Mouse (Mus musculus): Measurements from ENCODE around the gene Col8a1.
A peak's percentile ranks its signal among the peaks of the same experiment; 100 is the strongest.

Col8a1 gene

DNA sequence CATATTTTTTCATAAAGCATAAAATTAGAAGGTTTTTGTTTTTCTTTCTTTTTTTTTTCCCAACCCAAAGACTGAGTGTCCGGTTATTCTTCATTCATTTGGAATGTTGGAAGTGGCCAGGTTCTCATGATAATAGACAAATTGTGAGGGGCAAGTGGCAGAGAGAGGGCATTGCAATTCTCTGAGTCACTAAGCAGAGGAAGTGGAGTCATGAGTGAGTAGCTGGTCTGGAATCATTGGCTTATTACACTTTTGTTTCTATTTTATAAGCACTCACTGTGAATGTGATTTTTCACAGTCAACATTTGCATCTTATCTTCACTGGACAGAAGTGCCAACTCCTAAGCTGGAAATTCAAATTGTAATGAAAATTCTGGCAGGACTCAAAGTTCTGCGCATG, 82.9 kb downstream of the Col8a1 start:
- peak; percentile 68 for DNase-seq (ENCODE audit: low read depth)

DNA sequence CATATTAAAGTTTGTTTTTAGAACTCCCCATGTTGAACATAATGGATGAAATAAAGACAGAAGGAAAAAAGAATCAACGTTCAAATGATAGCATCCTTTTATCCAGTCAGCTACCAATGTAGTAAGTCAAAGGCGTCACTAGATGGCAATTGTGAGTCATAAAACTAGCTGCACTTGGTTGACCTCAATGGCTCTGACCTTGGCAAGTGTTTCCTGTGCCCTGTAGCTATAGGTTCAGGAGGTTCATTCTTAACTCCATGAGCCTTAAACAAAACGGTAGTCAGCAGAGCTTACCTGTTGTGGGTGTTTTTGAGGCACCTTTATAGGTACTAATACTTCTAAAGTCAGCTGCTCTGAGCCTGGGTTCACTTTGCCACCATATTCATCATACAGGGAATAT, 85.2 kb downstream of the Col8a1 start:
- DNase-seq (ENCODE audit: low read depth), result peak; percentile 75

DNA sequence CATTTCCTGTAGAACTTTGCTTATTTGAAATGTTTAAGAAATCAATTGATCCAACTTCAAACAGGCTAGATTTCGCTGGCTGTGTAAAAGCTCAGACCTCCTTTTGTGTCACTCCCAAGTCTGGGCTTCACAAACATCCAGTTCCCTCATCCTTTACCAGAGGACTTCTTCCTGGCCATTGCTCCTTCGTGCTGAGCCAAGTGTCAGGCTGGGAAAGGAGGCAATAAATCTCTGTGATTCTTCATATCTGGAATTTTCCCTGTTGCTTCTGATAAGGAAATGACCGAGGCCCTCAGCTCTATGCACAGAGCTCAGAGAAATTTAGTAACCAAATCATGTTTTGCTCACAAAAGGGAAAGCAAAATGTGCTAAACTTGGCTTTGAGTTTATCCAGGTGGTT, 91.9 kb downstream of the Col8a1 start:
- no peak for DNase-seq (ENCODE audit: low read depth)

DNA sequence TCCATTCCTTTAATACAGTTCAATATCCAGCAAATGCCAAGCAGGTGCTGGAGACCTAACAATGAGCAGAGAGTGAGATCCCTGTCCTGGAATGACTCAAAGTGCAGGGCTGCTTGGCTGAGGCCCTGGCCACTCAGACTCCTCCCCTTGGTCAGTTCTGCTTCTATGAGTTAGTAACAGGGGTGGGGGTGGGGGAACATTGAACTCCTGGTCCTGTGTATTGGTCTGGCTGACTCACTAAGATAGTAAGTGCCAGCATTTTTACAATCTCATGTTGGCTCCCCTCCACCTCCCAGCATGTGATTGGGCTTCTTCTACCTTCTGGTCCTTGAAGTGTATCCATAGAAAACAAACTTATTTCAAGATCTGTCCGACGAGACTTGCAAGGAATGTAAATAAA, 104.6 kb downstream of the Col8a1 start:
- peak; percentile 91 for DNase-seq (ENCODE audit: low read depth)

DNA sequence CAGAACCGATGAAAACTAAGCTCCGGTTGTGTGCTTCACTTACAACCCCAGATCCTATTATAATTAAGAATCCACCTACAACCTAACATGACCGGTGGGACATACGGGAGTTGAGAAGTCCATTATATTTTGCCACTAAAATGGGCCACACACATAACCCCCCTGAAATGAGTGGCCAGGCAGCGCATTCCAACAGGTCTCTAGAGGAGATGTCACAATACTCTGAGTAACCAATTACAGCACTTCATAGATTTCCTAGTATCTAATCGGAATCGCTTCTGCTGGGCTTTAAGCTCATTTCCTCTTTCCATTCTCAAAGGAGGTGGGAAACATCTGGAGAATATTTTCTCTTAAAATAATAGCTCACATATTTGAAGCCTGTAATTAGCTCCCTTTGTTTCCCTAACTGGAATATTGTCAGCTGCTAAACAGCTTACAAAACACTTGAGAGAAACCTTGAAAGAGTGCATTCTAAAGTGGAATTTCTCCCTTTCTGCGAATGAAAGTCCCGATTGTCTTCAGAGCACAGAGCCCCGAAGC, 113.1 kb downstream of the Col8a1 start:
- no peak for DNase-seq (ENCODE audit: low read depth)

DNA sequence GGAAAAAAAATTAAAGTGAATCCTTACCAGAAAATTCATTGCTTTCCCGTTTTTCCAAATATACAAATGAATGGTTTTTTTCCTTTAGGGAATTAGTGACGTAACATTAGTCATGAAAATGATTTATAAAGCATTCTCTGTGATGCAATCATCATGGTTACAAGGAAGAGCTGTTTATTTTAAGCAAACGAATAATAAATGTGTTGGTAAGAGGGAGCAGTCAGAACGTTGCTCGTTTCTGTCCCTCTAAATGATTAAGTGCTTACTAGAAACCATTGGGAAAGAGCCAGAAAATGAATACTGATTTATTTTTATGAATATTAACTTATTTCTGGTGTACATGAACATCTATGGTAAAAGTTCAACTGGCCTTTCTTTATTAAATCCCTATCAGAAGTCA, 119.8 kb downstream of the Col8a1 start:
- DNase-seq (ENCODE audit: low read depth), result peak; percentile 71

DNA sequence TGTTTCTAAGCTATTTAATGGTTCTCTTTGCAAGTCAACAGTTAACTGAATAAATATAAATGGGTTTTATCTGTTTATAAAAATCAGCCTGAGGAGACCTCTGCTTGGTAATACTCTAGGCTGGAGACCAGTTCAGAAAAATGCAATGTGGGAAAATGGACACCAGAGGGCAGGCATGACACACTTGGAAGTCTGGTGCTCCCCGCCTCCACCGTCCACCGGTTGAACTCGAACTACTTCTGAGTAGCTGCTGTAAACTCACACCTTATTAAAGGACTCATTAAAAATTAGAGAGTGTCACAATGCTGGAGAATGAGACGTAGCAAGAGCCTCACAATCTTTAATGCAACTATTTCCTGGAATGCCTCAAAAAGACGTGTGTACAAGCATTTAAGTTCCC, 120.3 kb downstream of the Col8a1 start:
- peak; percentile 89 for DNase-seq (ENCODE audit: low read depth)

DNA sequence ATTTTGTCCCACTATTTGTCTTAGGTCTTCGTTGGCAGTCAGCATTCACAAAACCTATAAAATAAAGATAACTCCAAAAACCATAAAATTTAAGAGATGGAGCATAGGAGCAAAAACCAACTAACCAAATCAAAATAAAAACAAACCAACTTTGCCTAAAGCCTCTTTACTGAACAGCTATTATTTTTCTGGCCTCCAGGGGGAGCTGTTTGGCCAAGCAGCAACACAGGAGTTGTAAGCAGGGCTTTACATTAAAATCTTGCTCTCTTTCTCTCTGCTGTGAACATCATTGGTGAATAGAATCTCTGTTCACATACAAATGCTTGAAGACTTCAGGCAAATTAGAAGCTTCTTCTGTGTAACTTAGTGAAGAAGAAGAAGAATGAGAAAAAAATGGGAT, 142.8 kb downstream of the Col8a1 start:
- peak; percentile 81 for DNase-seq (ENCODE audit: low read depth)

DNA sequence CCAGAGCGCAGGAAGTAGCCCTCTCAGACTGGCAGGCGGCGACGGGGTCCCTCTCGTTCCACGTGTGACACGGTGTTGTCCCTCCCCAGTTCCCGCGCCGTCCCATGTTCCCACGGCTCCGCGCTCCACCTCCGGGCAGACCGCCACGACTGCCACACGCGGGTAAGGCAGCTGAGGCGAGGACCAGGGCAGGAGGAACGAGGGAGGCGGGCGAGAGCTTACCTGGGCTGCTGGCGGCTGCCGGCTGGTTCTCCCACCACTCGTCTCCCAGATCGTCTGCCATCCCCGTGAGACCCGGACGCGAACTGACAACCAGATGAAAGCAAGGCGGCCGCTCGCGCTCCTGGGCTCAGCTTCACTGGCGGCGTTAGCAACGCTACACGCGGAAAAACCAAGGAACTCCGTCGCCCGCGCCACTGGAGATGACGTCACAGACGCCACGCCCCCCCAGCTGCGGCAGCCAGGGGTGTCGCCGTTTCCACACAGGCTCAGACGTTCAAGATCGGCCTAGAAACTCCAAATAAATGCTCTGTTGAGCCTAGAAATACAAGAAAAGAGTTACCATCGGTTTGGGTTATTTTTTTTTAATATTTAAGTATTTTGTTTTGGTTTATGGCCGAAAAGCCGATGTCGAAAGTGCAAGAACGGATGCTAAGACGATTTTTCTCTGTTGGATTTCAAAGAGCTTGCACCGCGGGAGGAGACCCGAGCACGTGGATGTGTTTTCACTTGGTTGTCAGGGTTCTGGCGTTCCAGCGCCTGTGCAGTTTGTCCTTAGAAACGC, 147.9 kb downstream of the Col8a1 start, which contains the start of gene Cmss1:
Gene Cmss1 (minus strand): TSS at position 421 of the 784 bp plus-strand sequence.
- peak; percentile 92 for DNase-seq (ENCODE audit: low read depth)

DNA sequence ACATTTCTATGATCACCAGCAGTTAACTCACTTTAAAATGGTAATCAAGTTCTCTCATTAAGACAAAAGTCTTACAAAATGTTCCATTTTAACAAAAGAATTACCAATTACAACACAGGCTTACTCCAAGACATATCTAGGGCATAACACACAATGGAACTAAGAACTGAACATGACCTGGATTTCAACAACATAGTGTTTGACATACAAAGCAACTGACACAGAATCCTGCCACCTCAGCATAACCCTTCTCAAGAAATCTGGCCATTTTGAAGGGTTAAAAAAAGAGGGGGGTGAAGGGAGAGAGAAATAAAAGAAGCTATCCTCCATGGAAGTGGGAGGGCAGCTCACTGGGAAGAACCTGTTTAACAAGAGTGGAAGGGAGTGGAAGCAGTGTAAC, 153.5 kb downstream of the Col8a1 start:
- no peak for DNase-seq (ENCODE audit: low read depth)

DNA sequence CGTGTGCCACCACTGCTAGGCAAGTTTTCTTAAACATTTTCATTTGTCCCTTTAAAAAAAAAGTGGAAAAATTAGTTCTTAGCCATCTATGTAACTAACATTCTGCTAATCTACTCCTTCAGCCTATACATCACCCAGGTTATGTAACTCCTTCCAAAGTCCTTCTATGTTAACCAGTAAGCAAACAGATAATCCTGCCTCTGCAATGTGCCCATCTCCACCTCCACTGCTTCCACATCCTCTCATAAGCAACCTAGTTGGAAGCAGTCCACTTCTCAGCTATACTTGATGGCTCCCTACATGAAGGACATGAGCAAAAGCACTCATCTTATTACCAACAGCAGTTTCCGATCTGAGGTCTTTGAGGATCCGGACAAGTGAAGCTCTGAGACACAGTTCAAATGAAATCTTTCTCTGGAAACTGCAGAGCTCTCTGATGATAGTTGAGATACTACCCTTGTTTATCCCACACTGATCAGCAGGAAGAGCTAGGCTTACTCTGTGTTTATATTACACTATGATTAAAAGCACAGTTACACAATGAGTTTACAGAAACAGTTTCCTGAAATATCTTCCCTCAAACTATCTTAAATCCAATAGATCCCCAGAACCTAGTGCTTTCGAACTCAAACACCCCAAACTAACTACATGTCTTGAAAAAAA, 157.1 kb downstream of the Col8a1 start:
- no peak for DNase-seq (ENCODE audit: low read depth)

DNA sequence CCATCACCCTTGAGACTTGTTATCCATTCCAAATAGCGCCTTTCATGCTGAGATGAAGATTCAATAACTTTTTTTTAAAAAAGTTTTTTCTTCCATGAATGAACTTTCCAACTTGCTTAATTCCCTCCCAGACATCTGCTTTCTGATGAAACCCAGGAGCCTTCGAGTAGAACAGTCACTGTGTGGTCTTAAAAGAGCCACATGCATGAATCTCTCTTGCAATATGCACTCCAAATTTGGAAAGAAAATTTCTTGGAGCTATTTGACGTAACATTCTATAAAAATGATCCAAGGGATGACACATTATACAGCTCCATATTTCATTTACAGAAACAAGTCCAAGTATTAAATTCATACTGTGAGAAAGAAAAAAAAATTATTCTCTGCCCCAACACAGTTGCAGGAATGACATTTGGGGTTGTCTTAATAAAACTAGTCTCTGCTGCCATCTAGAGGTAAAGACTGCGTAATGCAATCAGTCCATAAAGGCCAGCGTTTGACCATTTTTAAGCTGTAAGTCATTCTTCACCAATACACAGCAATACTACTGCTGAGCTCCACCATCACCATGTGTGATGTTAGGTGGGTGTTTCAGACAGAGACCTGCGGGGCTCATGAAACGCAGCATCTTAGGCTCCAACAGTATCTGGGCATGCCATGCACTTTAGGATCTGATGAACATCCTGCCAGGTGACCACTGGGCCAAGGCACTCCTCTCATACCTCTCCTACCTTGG, 160.9 kb downstream of the Col8a1 start:
- peak; percentile 85 for DNase-seq (ENCODE audit: low read depth)

DNA sequence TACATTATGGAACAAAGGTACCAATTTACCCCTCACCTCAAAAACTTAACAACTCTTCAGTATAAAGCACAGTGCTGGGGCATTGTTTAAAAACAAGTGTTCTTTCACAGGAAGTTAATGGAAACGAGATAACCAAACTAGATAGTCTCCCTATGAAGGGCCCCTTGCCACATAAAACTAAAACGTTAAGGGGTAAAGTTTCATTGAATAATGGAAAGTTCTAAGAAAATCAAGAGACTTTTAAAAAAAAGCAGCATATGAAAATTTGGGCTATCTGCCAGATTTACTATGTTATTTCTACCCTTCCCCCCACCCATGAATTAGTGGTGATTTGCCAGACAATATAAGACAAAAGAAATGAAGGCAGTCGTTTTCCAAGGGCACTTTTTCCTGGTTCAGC, 169.3 kb downstream of the Col8a1 start:
- no peak for DNase-seq (ENCODE audit: low read depth)

DNA sequence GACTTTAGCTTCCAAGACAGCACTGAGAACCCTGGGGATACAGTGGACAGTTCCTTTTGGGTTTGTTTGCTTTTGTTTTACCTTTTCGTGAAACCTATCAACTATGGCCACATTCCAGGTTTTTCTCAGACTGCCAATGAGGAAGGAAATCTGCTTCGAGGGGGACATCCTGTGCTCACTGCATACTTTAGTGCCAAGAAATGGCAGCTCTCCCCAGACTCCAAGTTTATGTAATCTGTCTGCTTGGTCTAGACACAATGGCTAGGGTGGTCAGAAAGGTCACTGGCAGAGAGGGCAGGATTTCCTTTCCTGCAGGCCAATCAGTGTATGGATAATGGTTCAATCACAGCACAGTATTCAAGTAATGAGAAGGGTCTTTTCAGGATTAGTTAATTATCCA, 172.5 kb downstream of the Col8a1 start:
- no peak for DNase-seq (ENCODE audit: low read depth)

DNA sequence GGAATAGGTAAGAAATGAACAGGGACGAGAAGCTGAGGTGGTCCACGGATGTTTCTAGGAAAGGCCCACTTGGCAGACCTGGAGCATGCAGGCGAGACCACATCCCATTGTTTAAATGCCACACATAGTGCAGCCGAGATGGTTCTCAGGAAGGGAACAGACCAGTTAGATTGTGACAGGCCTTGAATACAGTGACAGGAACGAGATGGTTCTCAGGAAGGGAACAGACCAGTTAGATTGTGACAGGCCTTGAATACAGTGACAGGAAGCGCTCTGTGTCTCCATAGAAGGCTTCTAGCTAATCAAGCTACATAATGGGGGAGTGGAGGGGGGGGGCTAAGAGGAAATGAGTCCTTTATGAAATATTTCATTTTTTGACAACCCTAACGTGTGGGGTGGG, 174.5 kb downstream of the Col8a1 start:
- DNase-seq (ENCODE audit: low read depth), result no peak

DNA sequence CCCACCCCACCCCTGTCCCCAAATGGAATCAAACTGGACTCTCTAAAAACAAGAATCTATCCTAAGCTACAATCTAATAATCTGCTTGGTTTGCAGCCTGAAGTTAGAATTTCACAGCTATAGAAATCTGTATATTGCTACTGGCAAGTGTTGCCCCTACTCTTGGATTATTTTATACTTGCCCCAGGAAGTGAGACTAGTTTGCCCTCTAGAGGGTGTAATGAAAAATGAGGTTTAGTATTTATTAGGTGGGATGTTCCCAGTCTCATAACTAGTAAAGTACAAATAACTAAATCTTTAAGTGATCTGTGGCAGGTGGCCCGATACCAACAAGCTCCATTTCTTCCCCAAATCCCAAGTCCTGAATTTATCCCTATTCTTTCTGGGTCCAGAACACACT, 177.0 kb downstream of the Col8a1 start:
- peak; percentile 54 for DNase-seq (ENCODE audit: low read depth)

DNA sequence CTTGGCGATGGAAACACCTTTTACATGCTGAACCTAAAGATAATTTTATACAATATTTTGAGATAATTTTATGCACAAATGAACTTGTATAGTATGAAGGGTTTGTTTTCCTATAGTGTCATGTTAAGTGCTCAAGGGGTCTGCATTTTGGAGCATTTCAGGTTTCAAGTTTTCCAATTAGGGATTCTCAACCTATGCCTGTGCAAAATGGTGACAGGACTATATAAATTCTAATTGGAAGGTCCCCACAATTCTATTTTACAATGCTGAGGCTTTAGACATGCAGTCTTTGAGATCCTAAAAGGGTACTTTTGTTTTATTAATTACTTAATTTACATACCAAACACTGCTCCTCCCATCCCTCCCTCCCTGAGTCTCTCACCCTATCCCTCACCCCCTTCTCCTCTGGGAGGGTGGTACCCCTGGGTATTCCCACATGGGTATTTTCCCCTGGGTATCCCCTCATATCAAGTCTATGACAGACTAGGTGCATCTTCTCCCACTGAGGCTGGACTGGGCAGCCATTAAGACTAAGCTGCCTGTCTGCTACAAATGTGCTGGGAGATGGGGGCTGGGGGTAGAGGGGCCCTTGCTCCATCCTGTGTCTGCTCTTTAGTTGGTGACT, 178.7 kb downstream of the Col8a1 start:
- no peak for DNase-seq (ENCODE audit: low read depth)

Data from NIH3T3 (cell line).